Mouse (Mus musculus): ENCODE results near the gene Ube2o. TPM values are rescaled to one million over a fixed set of nuclear protein-coding genes. Genes with fewer than 3 reads are reported as not detected.

Ube2o gene
- total and polyA plus RNA-seq, 2 experiments from 2014 or later = 35.7 to 109 TPM

GRCm38 (mm10) chr11:116512154-116512553, 69.1 kb downstream of the Ube2o start:
- no peak for TF ChIP-seq CTCF (IDR thresholded peaks at IDR 0.05)
- Histone ChIP-seq H3K4me2 (ENCODE audit: low read depth, low read length, poor library complexity, severe bottlenecking) (no peak overlapping the region), H3K27ac (ENCODE audit: low read depth, low read length) (no peak overlapping the region), H3K9ac (replicated peaks; ENCODE audit: low read length, poor library complexity, severe bottlenecking) (no peak overlapping the region), H3K4me3 (ENCODE audit: low read depth, low read length) (no peak overlapping the region), H3K36me3 (ENCODE audit: insufficient read depth, low read length) (no peaks in the 10 kb centered on the region), H3K9me3 (ENCODE audit: low read length) (no peaks in the 10 kb centered on the region), H3K4me1 (ENCODE audit: insufficient read depth, low read length) (peaks cover 6% of the 10 kb centered on the region; the same call in 1 of the 2 replicates), H3K27me3 (ENCODE audit: insufficient read depth, low read length) (no peaks in the 10 kb centered on the region)
- DNase-seq (ENCODE audit: low spot score) (no peak), ATAC-seq (ENCODE audit: low FRiP score) (no peak)
- 96% methylated on average over 7 of the region's 7 CpGs for WGBS

- Histone ChIP-seq H3K9ac (replicated peaks; ENCODE audit: low read length, poor library complexity, severe bottlenecking) (no peak overlapping the region), H3K4me1 (ENCODE audit: insufficient read depth, low read length) (peaks cover 6% of the 10 kb centered on the region; the same call in 1 of the 2 replicates), H3K27ac (ENCODE audit: low read depth, low read length) (no peak overlapping the region), H3K4me2 (ENCODE audit: low read depth, low read length, poor library complexity, severe bottlenecking) (no peak overlapping the region), H3K9me3 (ENCODE audit: low read length) (no peaks in the 10 kb centered on the region), H3K4me3 (ENCODE audit: low read depth, low read length) (no peak overlapping the region), H3K36me3 (ENCODE audit: insufficient read depth, low read length) (no peaks in the 10 kb centered on the region), H3K27me3 (ENCODE audit: insufficient read depth, low read length) (no peaks in the 10 kb centered on the region)
- no peak for DNase-seq (ENCODE audit: low spot score)
- WGBS = 71% methylated on average over 7 of the region's 7 CpGs
- no peak for ATAC-seq (ENCODE audit: low FRiP score)
- TF ChIP-seq CTCF (IDR thresholded peaks at IDR 0.05) = no peak
Measured at GRCm38 (mm10) chr11:116511301-116511868, 69.9 kb downstream of the Ube2o start.

- Histone ChIP-seq H3K4me1 (ENCODE audit: insufficient read depth, low read length) (no peaks in the 10 kb centered on the region), H3K27ac (ENCODE audit: low read depth, low read length) (no peak overlapping the region), H3K27me3 (ENCODE audit: insufficient read depth, low read length) (no peaks in the 10 kb centered on the region), H3K9me3 (ENCODE audit: low read length) (no peaks in the 10 kb centered on the region), H3K36me3 (ENCODE audit: insufficient read depth, low read length) (no peaks in the 10 kb centered on the region), H3K4me3 (ENCODE audit: low read depth, low read length) (no peak overlapping the region), H3K9ac (replicated peaks; ENCODE audit: low read length, poor library complexity, severe bottlenecking) (no peak overlapping the region), H3K4me2 (ENCODE audit: low read depth, low read length, poor library complexity, severe bottlenecking) (no peak overlapping the region)
- no peak for TF ChIP-seq CTCF (IDR thresholded peaks at IDR 0.05)
- DNase-seq (ENCODE audit: low spot score) = no peak
- 68% methylated on average over 2 of the region's 2 CpGs for WGBS
- no peak for ATAC-seq (ENCODE audit: low FRiP score)
Measured at GRCm38 (mm10) chr11:116508689-116509088, 72.6 kb downstream of the Ube2o start.

- WGBS = 81% methylated on average over 17 of the region's 17 CpGs
- Histone ChIP-seq H3K4me3 (ENCODE audit: low read depth, low read length) (no peak overlapping the region), H3K9ac (replicated peaks; ENCODE audit: low read length, poor library complexity, severe bottlenecking) (no peak overlapping the region), H3K27ac (ENCODE audit: low read depth, low read length) (0 out of 2 replicates have a peak overlapping the region, but pooled peaks have one; percentile 3), H3K9me3 (ENCODE audit: low read length) (no peaks in the 10 kb centered on the region), H3K36me3 (ENCODE audit: insufficient read depth, low read length) (no peaks in the 10 kb centered on the region), H3K4me1 (ENCODE audit: insufficient read depth, low read length) (no peaks in the 10 kb centered on the region), H3K4me2 (ENCODE audit: low read depth, low read length, poor library complexity, severe bottlenecking) (no peak overlapping the region), H3K27me3 (ENCODE audit: insufficient read depth, low read length) (no peaks in the 10 kb centered on the region)
- ATAC-seq (ENCODE audit: low FRiP score) (no peak), DNase-seq (ENCODE audit: low spot score) (no peak)
- TF ChIP-seq CTCF (IDR thresholded peaks at IDR 0.05) = no peak
Measured at GRCm38 (mm10) chr11:116506151-116506875, 74.9 kb downstream of the Ube2o start.

- no peak for ATAC-seq (ENCODE audit: low FRiP score)
- Histone ChIP-seq H3K4me2 (ENCODE audit: low read depth, low read length, poor library complexity, severe bottlenecking) (no peak overlapping the region), H3K9ac (replicated peaks; ENCODE audit: low read length, poor library complexity, severe bottlenecking) (no peak overlapping the region), H3K27me3 (ENCODE audit: insufficient read depth, low read length) (no peaks in the 10 kb centered on the region), H3K27ac (ENCODE audit: low read depth, low read length) (0 out of 2 replicates have a peak overlapping the region, but pooled peaks have one; percentile 3), H3K36me3 (ENCODE audit: insufficient read depth, low read length) (no peaks in the 10 kb centered on the region), H3K4me1 (ENCODE audit: insufficient read depth, low read length) (no peaks in the 10 kb centered on the region), H3K4me3 (ENCODE audit: low read depth, low read length) (no peak overlapping the region), H3K9me3 (ENCODE audit: low read length) (no peaks in the 10 kb centered on the region)
- no peak for DNase-seq (ENCODE audit: low spot score)
- no peak for TF ChIP-seq CTCF (IDR thresholded peaks at IDR 0.05)
- 72% methylated on average over 5 of the region's 5 CpGs for WGBS
Measured at GRCm38 (mm10) chr11:116505573-116505972, 75.7 kb downstream of the Ube2o start.

GRCm38 (mm10) chr11:116504516-116504915, 76.7 kb downstream of the Ube2o start:
- Histone ChIP-seq H3K36me3 (ENCODE audit: insufficient read depth, low read length) (no peaks in the 10 kb centered on the region), H3K4me3 (ENCODE audit: low read depth, low read length) (no peak overlapping the region), H3K4me2 (ENCODE audit: low read depth, low read length, poor library complexity, severe bottlenecking) (no peak overlapping the region), H3K9me3 (ENCODE audit: low read length) (no peaks in the 10 kb centered on the region), H3K4me1 (ENCODE audit: insufficient read depth, low read length) (no peaks in the 10 kb centered on the region), H3K27ac (ENCODE audit: low read depth, low read length) (no peak overlapping the region), H3K27me3 (ENCODE audit: insufficient read depth, low read length) (no peaks in the 10 kb centered on the region), H3K9ac (replicated peaks; ENCODE audit: low read length, poor library complexity, severe bottlenecking) (no peak overlapping the region)
- DNase-seq (ENCODE audit: low spot score) (no peak), ATAC-seq (ENCODE audit: low FRiP score) (no peak)
- no peak for TF ChIP-seq CTCF (IDR thresholded peaks at IDR 0.05)
- WGBS = 92% methylated on average over 17 of the region's 17 CpGs

All from midbrain, postnatal 0 days (tissue).